Mouse (Mus musculus) kidney, adult 2 months (tissue): Measurements from ENCODE around the gene Zfp318.

ENCODE experiments used
- CTCF ChIP-seq: fragments of 200-500 bp; conservative IDR thresholded peaks from 2 replicates; pipeline ENCODE4 v1.5.1; 2011; ENCODE audit warnings: low read depth, mild to moderate bottlenecking, control low read depth, low read length, moderate library complexity, mixed read lengths; ENCODE audit not compliant: insufficient read depth, insufficient read length
- POLR2A ChIP-seq: fragments of 200-500 bp; IDR thresholded peaks from one replicate; pipeline ENCODE4 v1.6.1; 2011; ENCODE audit warnings: low read depth, low read length, control low read depth

DNA sequence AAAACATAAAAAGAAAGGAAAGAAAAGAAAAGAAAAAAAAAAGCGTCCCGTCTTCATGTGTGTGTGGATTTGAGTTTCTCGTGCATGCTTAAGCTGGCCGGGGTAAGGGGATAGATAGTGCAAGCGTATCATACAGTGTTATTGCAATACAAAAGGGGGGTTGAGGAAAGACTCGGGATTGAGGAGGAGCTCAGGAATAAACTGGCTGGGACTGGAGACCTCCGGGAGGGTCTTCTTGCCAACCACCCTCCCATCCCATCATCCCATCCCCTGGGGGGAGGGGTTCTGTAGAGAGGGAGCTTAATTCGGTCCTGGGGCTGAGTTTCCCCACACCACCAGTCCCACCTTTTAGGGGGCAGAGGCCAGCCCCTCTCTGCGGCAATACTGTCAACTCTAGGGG, 71.0 kb downstream of the Zfp318 start:
- no peak for TF ChIP-seq CTCF
- no peak for TF ChIP-seq POLR2A
